Mouse (Mus musculus) ES-Bruce4 (cell line): ENCODE measurements around the gene Fads2.

Source experiments
- CTCF ChIP-seq: IDR thresholded peaks from one replicate; pipeline ENCODE4 v1.8.1; 2011; ENCODE audit warnings: low read depth, low read length
- POLR2A ChIP-seq: IDR thresholded peaks from one replicate; pipeline ENCODE4 v1.8.1; 2011; ENCODE audit warnings: low read length; ENCODE audit not compliant: insufficient read depth

DNA sequence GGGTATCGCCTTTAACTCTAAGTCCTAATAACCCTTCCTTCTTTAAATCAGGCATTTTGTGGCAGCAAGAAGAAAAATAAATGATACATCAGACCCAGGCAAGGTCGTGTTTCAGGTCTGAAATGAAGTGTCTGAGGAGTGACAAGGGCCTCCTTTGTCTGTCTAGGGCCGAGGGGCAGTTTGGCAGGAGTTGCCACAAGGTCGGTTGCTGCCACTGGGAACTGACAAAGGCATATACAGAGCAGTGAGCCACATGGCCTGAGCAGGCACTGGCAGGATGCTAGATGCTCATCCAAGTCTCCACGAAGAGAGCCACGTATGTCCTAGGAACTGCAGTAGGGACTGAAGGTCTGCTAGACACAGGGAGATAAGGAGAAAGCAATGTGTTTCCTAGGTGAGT is 23.2 kb downstream of the Fads2 start:
- no peak for TF ChIP-seq CTCF
- no peak for TF ChIP-seq POLR2A
